Mouse (Mus musculus) ES-E14 (cell line): Measurements from ENCODE around the gene Gfra4.

Experiments used
- HCFC1 ChIP-seq: IDR thresholded peaks from 2 replicates; pipeline ENCODE4 v1.6.1; 2012; ENCODE audit warnings: low read length, inconsistent platforms, borderline replicate concordance; ENCODE audit not compliant: insufficient read depth
- MAFK ChIP-seq: IDR thresholded peaks from 2 replicates; pipeline ENCODE4 v1.6.1; 2014; ENCODE audit warnings: mild to moderate bottlenecking, low read depth, low read length, inconsistent platforms; ENCODE audit not compliant: insufficient read depth
- ZNF384 ChIP-seq: IDR thresholded peaks from 2 replicates; pipeline ENCODE4 v1.6.1; 2012; ENCODE audit warnings: low read depth, low read length, inconsistent platforms

- TF ChIP-seq ZNF384 (no peak), HCFC1 (no peak), MAFK (no peak)
Observed at GRCm38 (mm10) chr2:131029065-131029935, 13.6 kb downstream of the Gfra4 start.
